Mouse (Mus musculus) mature B cell (primary cell): ENCODE results near the gene Klf12.

ENCODE experiments used
- in situ Hi-C: fragments of 300-500 bp; cut with MboI; formaldehyde crosslinking; loops from 2 replicates; pipeline ENCODE4 v1.14.3; 2019

Gene Klf12

GRCm38 (mm10) chr14:100235746-100236145, 48.7 kb downstream of the Klf12 start:
- in situ Hi-C loops: no loop called here

- in situ Hi-C loops: no loop called here
Measured at GRCm38 (mm10) chr14:100231384-100231783, 53.1 kb downstream of the Klf12 start.

- in situ Hi-C loops: no loop called here
Measured at GRCm38 (mm10) chr14:100228120-100228519, 56.4 kb downstream of the Klf12 start.

- in situ Hi-C loops: no loop called here
Measured at GRCm38 (mm10) chr14:100227717-100228116, 56.8 kb downstream of the Klf12 start.

GRCm38 (mm10) chr14:100224151-100224550, 60.3 kb downstream of the Klf12 start:
- in situ Hi-C loops: no loop called here

GRCm38 (mm10) chr14:100222260-100222659, 62.2 kb downstream of the Klf12 start:
- in situ Hi-C loops: no loop called here

- in situ Hi-C loops: no loop called here
Measured at GRCm38 (mm10) chr14:100215213-100215785, 69.2 kb downstream of the Klf12 start.

GRCm38 (mm10) chr14:100213066-100213465, 71.4 kb downstream of the Klf12 start:
- in situ Hi-C loops: no loop called here

- in situ Hi-C loops: no loop called here
Measured at GRCm38 (mm10) chr14:100211826-100212117, 72.7 kb downstream of the Klf12 start.

- in situ Hi-C loops: no loop called here
Measured at GRCm38 (mm10) chr14:100211036-100211825, 73.2 kb downstream of the Klf12 start.

- in situ Hi-C loops: no loop called here
Measured at GRCm38 (mm10) chr14:100209814-100210419, 74.6 kb downstream of the Klf12 start.

- in situ Hi-C loops: no loop called here
Measured at GRCm38 (mm10) chr14:100207081-100207480, 77.4 kb downstream of the Klf12 start.

- in situ Hi-C loops: no loop called here
Measured at GRCm38 (mm10) chr14:100206207-100206606, 78.3 kb downstream of the Klf12 start.

- in situ Hi-C loops: no loop called here
Measured at GRCm38 (mm10) chr14:100200058-100200688, 84.3 kb downstream of the Klf12 start.

- in situ Hi-C loops: no loop called here
Measured at GRCm38 (mm10) chr14:100198636-100199035, 85.8 kb downstream of the Klf12 start.

GRCm38 (mm10) chr14:100197199-100197598, 87.3 kb downstream of the Klf12 start:
- in situ Hi-C loops: no loop called here

GRCm38 (mm10) chr14:100189490-100190197, 94.8 kb downstream of the Klf12 start:
- in situ Hi-C loops: no loop called here

- in situ Hi-C loops: no loop called here
Measured at GRCm38 (mm10) chr14:100187372-100187771, 97.1 kb downstream of the Klf12 start.

- in situ Hi-C loops: no loop called here
Measured at GRCm38 (mm10) chr14:100177796-100178195, 106.7 kb downstream of the Klf12 start.

- in situ Hi-C loops: no loop called here
Measured at GRCm38 (mm10) chr14:100165075-100165474, 119.4 kb downstream of the Klf12 start.

- in situ Hi-C loops: no loop called here
Measured at GRCm38 (mm10) chr14:100156639-100157038, 127.8 kb downstream of the Klf12 start.

- in situ Hi-C loops: no loop called here
Measured at GRCm38 (mm10) chr14:100147666-100148065, 136.8 kb downstream of the Klf12 start.
